Mouse (Mus musculus): Measurements from ENCODE around the gene Auh.

Gene Auh

GRCm38 (mm10) chr13:52929209-52930171, at the start of gene Auh:
Gene Auh, minus strand, starts transcription at chr13:52929681.
- peak; percentile 94 for DNase-seq (ENCODE audit: low spot score)

- DNase-seq (ENCODE audit: low spot score): peak; percentile 69
Measured at GRCm38 (mm10) chr13:52978321-52978981, 49.0 kb upstream of the Auh start.

- DNase-seq (ENCODE audit: low spot score): peak; percentile 8
Measured at GRCm38 (mm10) chr13:52977757-52978156, 48.3 kb upstream of the Auh start.

- DNase-seq (ENCODE audit: low spot score): peak; percentile 6
Measured at GRCm38 (mm10) chr13:52977221-52977609, 47.7 kb upstream of the Auh start.

GRCm38 (mm10) chr13:52976510-52977220, 47.2 kb upstream of the Auh start:
- peak; percentile 67 for DNase-seq (ENCODE audit: low spot score)

GRCm38 (mm10) chr13:52976130-52976509, 46.6 kb upstream of the Auh start:
- peak; percentile 10 for DNase-seq (ENCODE audit: low spot score)

- DNase-seq (ENCODE audit: low spot score): peak; percentile 21
Measured at GRCm38 (mm10) chr13:52974676-52975075, 45.2 kb upstream of the Auh start.

- DNase-seq (ENCODE audit: low spot score): no peak
Measured at GRCm38 (mm10) chr13:52973427-52973826, 43.9 kb upstream of the Auh start.

GRCm38 (mm10) chr13:52972626-52973025, 43.1 kb upstream of the Auh start:
- DNase-seq (ENCODE audit: low spot score): no peak

- DNase-seq (ENCODE audit: low spot score): no peak
Measured at GRCm38 (mm10) chr13:52970876-52971275, 41.4 kb upstream of the Auh start.

GRCm38 (mm10) chr13:52962922-52963321, 33.4 kb upstream of the Auh start:
- DNase-seq (ENCODE audit: low spot score): no peak

- no peak for DNase-seq (ENCODE audit: low spot score)
Measured at GRCm38 (mm10) chr13:52962361-52962760, 32.9 kb upstream of the Auh start.

GRCm38 (mm10) chr13:52953779-52954553, 24.5 kb upstream of the Auh start:
- no peak for DNase-seq (ENCODE audit: low spot score)

- DNase-seq (ENCODE audit: low spot score): no peak
Measured at GRCm38 (mm10) chr13:52949211-52949610, 19.7 kb upstream of the Auh start.

- no peak for DNase-seq (ENCODE audit: low spot score)
Measured at GRCm38 (mm10) chr13:52947545-52947944, 18.1 kb upstream of the Auh start.

GRCm38 (mm10) chr13:52945769-52946168, 16.3 kb upstream of the Auh start:
- DNase-seq (ENCODE audit: low spot score): no peak

GRCm38 (mm10) chr13:52944116-52944515, 14.6 kb upstream of the Auh start:
- no peak for DNase-seq (ENCODE audit: low spot score)

GRCm38 (mm10) chr13:52942876-52943388, 13.5 kb upstream of the Auh start:
- peak; percentile 9 for DNase-seq (ENCODE audit: low spot score)

GRCm38 (mm10) chr13:52940956-52941355, 11.5 kb upstream of the Auh start:
- no peak for DNase-seq (ENCODE audit: low spot score)

- no peak for DNase-seq (ENCODE audit: low spot score)
Measured at GRCm38 (mm10) chr13:52930582-52930981, 1.1 kb upstream of the Auh start.

GRCm38 (mm10) chr13:52928392-52928791, 1.1 kb downstream of the Auh start:
- DNase-seq (ENCODE audit: low spot score): no peak

- DNase-seq (ENCODE audit: low spot score): no peak
Measured at GRCm38 (mm10) chr13:52924457-52924856, 5.0 kb downstream of the Auh start.
